Mouse (Mus musculus): ENCODE measurements at regions not wholly inside any gene's neighbourhood (a gene's known extent, or its start where the extent isn't known, plus 50 kb on each side); places are given as distances from the start of the nearest gene placed in this dataset.

GRCm38 (mm10) chr8:10878371-10878770 lies 129.9 kb downstream of the Irs2 start:
- no peak for ATAC-seq (replicated peaks; ENCODE audit: low FRiP score, low TSS enrichment, poor library complexity, severe bottlenecking)

- ATAC-seq (replicated peaks; ENCODE audit: low FRiP score, low TSS enrichment, poor library complexity, severe bottlenecking) = no peak
Measured at GRCm38 (mm10) chr8:10875170-10875569, 133.1 kb downstream of the Irs2 start.

GRCm38 (mm10) chr8:10871451-10871850 lies 136.8 kb downstream of the Irs2 start:
- no peak for ATAC-seq (replicated peaks; ENCODE audit: low FRiP score, low TSS enrichment, poor library complexity, severe bottlenecking)

GRCm38 (mm10) chr8:10870423-10871055 lies 137.7 kb downstream of the Irs2 start:
- ATAC-seq (replicated peaks; ENCODE audit: low FRiP score, low TSS enrichment, poor library complexity, severe bottlenecking) = no peak

- ATAC-seq (replicated peaks; ENCODE audit: low FRiP score, low TSS enrichment, poor library complexity, severe bottlenecking) = no peak
Measured at GRCm38 (mm10) chr8:10869866-10870265, 138.4 kb downstream of the Irs2 start.

GRCm38 (mm10) chr8:10866696-10867395 lies 141.4 kb downstream of the Irs2 start:
- ATAC-seq (replicated peaks; ENCODE audit: low FRiP score, low TSS enrichment, poor library complexity, severe bottlenecking) = no peak

GRCm38 (mm10) chr8:10865941-10866513 lies 142.2 kb downstream of the Irs2 start:
- ATAC-seq (replicated peaks; ENCODE audit: low FRiP score, low TSS enrichment, poor library complexity, severe bottlenecking) = no peak

- ATAC-seq (replicated peaks; ENCODE audit: low FRiP score, low TSS enrichment, poor library complexity, severe bottlenecking) = no peak
Measured at GRCm38 (mm10) chr8:10865415-10865821, 142.8 kb downstream of the Irs2 start.

GRCm38 (mm10) chr8:10862442-10862841 lies 145.8 kb downstream of the Irs2 start:
- ATAC-seq (replicated peaks; ENCODE audit: low FRiP score, low TSS enrichment, poor library complexity, severe bottlenecking) = no peak

GRCm38 (mm10) chr8:10860810-10861209 lies 147.4 kb downstream of the Irs2 start:
- no peak for ATAC-seq (replicated peaks; ENCODE audit: low FRiP score, low TSS enrichment, poor library complexity, severe bottlenecking)

GRCm38 (mm10) chr8:10857874-10858273 lies 150.4 kb downstream of the Irs2 start:
- no peak for ATAC-seq (replicated peaks; ENCODE audit: low FRiP score, low TSS enrichment, poor library complexity, severe bottlenecking)

GRCm38 (mm10) chr8:10856996-10857720 lies 151.1 kb downstream of the Irs2 start:
- no peak for ATAC-seq (replicated peaks; ENCODE audit: low FRiP score, low TSS enrichment, poor library complexity, severe bottlenecking)

- no peak for ATAC-seq (replicated peaks; ENCODE audit: low FRiP score, low TSS enrichment, poor library complexity, severe bottlenecking)
Measured at GRCm38 (mm10) chr8:10855696-10856095, 152.6 kb downstream of the Irs2 start.

- no peak for ATAC-seq (replicated peaks; ENCODE audit: low FRiP score, low TSS enrichment, poor library complexity, severe bottlenecking)
Measured at GRCm38 (mm10) chr8:10855131-10855530, 153.1 kb downstream of the Irs2 start.

GRCm38 (mm10) chr8:10854600-10854999 lies 153.7 kb downstream of the Irs2 start:
- ATAC-seq (replicated peaks; ENCODE audit: low FRiP score, low TSS enrichment, poor library complexity, severe bottlenecking) = no peak

- ATAC-seq (replicated peaks; ENCODE audit: low FRiP score, low TSS enrichment, poor library complexity, severe bottlenecking) = no peak
Measured at GRCm38 (mm10) chr8:10853901-10854300, 154.4 kb downstream of the Irs2 start.

- no peak for ATAC-seq (replicated peaks; ENCODE audit: low FRiP score, low TSS enrichment, poor library complexity, severe bottlenecking)
Measured at GRCm38 (mm10) chr8:10849916-10850315, 158.3 kb downstream of the Irs2 start.

- ATAC-seq (replicated peaks; ENCODE audit: low FRiP score, low TSS enrichment, poor library complexity, severe bottlenecking) = no peak
Measured at GRCm38 (mm10) chr8:10845607-10846006, 162.7 kb downstream of the Irs2 start.

GRCm38 (mm10) chr8:10840853-10841531 lies 167.3 kb downstream of the Irs2 start:
- no peak for ATAC-seq (replicated peaks; ENCODE audit: low FRiP score, low TSS enrichment, poor library complexity, severe bottlenecking)

- ATAC-seq (replicated peaks; ENCODE audit: low FRiP score, low TSS enrichment, poor library complexity, severe bottlenecking) = no peak
Measured at GRCm38 (mm10) chr8:10840044-10840443, 168.2 kb downstream of the Irs2 start.

Data from megakaryocyte-erythroid progenitor cell, adult 5-6 weeks (primary cell).